Mouse (Mus musculus) right cerebral cortex, postnatal 25 days (tissue): ENCODE measurements around the gene Cd3d.
"Not testable (repeated sequence)": the region's sequence is repeated elsewhere in the genome, so short reads cannot be mapped to it uniquely, and the experiment has no call there.

Experiments used
- DNase-seq: peaks from one replicate; pipeline ENCODE4 v3.0.0; 2022

Cd3d gene

GRCm38 (mm10) chr9:44981676-44982075, at the start of gene Cd3d:
Gene Cd3d (plus strand): TSS chr9:44981786.
- no peak for DNase-seq

DNA sequence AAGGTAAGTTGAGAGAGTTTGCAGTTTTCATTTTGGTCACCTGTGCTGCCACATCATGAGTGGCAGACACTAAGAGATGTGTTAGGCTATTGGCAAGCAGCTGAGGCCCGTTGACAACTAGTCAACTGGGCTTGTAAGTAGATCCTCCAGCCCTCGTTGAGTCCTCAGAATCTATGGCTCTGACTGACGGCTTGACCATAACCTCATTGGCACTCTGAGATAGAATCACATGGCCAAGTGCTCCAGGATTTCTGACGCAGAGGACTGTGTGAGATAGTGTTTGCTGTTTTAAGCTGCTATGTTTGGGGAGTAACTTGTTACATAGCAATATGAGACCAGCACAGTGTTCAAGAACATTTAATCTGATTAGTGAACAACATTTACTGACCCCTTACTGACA, 39.8 kb upstream of the Cd3d start:
- DNase-seq: no peak

- no peak for DNase-seq
These were observed 39.2 kb upstream of the Cd3d start for GRCm38 (mm10) chr9:44942421-44942820.

DNA sequence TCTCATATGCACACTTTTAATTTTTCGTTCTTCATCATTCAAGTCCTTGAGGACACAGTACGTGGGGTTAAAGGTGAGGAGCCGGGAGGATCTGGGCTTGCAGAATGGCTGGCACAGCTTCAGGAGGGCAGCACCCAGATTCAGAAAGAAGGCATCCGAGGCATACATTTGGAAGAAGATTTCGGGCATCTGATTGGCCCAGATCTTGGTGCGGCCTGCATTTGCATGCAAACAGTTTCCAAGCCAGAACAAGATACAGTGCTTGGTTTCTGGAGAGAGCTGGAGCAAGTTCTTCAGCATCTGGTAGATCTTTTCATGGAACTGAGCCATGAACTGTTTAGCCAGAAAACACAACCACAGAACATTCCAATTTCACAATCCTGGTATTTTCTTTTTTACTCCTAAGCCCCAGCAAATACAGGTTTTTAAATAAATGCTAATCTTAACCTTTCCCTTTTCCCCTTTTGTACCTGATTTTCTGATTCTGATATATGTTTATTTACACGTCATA, 35.3 kb upstream of the Cd3d start:
- DNase-seq: no peak

DNA sequence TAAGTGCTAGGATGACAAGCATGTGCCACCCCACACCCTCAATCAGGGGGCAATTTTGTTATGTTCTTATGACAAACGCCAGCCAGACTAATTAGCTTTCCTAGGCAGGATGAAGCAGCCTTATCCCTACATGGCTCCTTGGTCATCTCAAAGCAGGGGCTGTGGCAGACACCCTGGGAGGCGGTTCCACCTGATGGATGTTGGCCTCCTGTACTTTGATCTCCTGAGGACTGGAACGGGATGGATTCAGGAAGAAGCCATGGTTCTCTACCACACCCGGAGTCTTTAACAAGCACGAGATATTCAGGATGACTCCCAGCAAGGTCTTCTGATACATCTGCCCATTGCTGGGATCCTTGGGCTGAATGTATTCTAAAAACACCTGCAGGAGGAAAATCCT, 33.8 kb upstream of the Cd3d start:
- DNase-seq: no peak

DNA sequence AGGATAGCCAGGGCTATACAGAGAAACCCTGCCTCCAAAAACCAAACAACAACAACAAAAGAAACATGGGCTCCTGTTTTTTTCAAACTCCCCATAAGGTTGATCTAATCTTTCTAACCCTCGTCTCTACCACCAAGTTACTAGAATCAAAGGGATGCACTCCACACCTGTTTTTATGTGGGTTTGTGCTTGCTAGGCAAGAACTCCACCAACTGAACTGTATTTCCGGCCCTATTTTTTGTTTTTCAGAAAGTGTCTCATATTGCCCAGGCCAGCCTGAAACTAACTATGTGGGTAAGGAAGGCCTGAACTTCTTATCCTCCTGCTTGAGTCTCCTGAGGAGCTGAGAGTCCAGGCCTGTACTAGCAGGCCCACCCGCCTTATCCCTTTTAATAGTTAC, 27.2 kb upstream of the Cd3d start:
- no peak for DNase-seq

DNA sequence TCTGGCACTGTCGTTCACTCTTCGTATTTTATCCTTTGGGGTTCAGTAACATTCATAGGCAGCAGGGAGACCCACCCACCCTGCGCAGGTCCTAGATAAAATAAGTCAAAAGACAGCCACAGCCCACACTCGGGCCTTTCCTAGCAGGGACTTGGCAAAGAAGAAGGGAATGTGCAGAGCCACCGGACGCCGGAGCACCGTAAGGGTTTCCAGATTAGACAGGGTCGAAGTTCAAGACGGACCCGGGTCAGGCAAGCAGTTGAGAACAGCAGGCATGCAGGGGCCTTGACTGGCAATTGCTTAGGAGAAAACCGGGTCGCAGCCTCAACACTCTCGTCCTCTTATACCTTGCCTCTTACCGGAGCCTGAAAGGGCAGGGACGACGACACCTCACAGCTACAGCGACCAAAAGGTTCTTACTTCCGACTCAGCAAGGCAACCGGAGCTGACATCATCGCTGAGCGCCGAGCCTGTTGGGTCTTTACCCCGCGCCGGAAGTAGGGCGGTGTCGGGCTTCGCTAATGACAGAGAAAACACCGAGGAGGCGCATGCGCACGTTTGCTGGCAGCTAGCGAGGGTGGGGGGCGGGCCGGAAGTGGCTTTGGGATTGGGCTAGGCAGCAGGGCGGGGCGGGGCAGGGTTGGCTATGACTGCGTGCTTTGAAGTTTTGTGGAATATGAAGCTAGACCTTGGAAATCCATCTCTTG, 16.3 kb upstream of the Cd3d start, which contains the start of gene Ube4a:
Ube4a (minus strand) TSS at position 475 of the 707 bp plus-strand sequence.
- peak; percentile 99 for DNase-seq

GRCm38 (mm10) chr9:44965833-44966466, 15.6 kb upstream of the Cd3d start:
- DNase-seq: no peak

GRCm38 (mm10) chr9:44966815-44967242, 14.8 kb upstream of the Cd3d start:
- peak; percentile 39 for DNase-seq

DNA sequence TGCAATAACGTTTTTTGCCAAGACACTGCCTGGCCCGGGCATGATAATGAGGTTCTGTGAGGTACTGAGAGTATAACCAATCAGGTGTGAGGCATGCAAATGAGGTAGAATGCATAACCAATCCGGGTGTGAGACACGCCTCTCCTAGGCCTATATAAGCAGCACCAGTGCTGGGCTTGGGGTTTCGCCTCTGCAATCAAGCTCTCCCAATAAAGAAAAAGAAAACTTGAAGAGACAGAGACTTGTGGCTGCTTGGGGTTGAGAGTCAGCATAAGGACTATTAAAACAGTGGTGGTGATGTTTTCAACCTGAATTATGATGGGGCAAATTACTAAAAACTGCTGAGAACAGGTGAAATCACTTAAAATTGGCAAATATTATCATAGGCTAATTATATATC, 13.8 kb upstream of the Cd3d start:
- DNase-seq: not testable (repeated sequence)

DNA sequence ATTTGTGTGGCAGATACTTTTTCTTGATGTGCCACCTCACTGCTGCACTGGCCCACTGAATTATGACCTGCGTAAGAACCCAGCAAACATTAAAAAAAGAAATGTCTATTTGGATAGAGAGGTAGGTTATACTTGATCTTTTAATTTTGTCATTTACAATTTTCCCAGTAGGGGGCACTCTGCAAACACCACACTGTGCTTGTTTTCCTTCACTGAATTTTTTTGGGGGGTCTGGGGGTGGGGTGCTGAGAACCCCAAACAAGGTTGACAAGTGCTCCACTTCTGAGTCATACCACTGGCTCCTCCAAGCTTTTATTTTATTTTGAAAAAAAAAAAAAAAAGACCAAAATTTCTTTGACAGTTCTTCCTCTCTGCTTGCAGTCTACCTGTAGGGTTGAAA, 12.1 kb upstream of the Cd3d start:
- no peak for DNase-seq

GRCm38 (mm10) chr9:44977813-44978212, 3.8 kb upstream of the Cd3d start:
- DNase-seq: no peak

DNA sequence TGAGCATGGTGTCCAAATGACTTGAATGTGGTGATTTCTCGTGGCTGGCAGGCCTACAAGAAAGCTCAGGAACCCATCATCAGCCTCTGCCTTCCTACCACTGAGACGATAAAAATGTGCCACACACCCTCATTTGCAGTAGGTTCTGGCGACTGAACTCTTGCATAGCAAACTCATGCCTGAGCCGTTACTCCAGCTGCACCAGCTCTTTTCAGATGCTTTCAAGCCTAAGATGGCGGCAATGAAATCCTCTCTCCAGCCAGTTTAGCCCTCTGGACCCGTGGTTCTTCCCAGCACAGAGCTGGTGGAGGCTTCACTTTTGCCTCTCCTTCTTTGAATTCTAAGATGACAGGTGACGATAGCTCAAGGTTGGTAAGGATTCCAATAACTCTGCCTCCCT, 1.8 kb upstream of the Cd3d start:
- DNase-seq: no peak

DNA sequence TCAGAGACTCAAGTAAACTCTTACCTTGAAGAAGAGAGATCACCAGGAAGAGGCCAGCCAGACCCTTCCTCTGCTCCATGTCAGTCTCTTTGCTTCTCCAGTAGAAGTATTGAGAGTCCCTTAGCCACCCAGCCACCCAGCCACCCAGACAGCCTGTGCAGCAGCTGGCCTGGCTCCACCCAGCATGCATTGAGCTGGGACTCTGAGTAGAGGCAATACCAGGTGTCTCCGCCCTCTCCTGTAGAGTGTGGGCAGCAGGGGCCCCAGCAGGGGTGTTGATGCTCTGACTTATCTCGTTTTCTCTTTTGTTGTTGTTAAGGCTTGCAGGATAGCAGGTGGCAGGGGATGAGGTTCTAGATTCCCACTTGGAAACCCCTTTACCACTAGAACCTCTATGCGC, 1.3 kb upstream of the Cd3d start, which contains the start of gene Cd3g:
Cd3g (minus strand) TSS at position 190 of the 400 bp plus-strand sequence.
- DNase-seq: no peak

GRCm38 (mm10) chr9:44981104-44981503, 482 bp upstream of the Cd3d start:
- no peak for DNase-seq

DNA sequence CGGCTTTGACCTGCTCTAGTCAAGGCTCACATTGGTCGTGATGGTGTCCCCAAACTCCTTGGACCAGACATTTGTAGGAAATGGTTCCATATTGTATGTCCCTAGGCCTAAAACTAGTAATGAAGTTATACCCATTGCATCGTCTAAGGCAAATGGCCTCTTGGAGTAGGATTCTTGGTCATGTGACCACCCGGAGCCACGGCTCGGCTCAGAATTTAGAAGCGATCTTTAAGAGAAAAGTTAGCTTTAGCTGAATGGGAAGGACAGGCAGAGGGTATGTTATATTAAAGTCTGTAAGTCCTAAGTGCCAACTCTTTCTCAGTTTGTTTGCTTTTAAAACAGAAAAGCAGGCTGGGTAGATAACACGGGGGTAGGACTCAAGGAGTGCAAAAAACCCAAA, 495 bp downstream of the Cd3d start:
- DNase-seq: no peak

DNA sequence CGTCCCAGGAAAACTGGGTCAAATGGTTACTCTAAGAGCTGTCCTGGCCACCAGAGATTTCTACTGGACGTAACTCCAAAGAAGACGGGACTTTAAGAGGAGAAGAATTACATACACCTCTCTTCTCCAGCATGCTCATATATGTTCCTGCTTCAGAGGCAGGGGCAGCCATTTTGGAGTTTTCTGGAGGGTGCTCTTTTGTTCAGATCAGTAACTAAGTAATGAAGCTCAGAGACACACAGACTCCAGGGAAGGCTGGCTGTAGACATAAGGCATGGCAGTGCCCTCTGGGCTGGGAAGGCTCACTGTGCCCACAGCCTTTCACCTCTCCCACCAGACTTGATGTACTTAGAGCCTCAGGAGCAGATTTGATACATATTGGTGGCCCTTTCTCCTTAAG, 945 bp downstream of the Cd3d start:
- DNase-seq: no peak

GRCm38 (mm10) chr9:44983001-44983400, 1.4 kb downstream of the Cd3d start:
- DNase-seq: no peak

GRCm38 (mm10) chr9:44985721-44986161, 4.2 kb downstream of the Cd3d start:
- DNase-seq: no peak

DNA sequence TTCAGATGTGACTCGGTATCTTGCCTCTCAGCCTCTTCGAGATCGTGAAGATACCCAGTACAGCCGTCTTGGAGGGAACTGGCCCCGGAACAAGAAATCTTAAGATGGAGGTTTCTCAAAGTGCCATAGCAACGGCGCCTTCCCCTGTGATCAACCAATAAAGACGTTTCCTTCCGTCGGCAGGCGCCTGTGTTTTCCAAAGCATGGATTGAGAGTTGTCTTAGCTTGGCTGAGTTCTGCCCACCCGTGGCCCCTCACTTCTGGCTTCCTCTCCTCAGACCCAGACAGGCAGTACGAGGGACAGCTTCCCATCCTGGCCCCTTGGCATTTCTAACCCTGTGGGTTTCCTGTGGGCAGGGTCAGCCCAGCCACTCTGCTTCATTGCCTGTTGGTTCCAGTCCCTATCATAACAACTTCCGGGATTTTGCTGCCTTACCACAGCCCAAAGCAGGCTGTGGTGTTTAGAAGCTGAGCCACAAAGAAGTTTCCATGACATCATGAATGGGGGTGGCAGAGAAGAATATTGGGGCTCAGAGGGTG, 4.7 kb downstream of the Cd3d start:
- no peak for DNase-seq

GRCm38 (mm10) chr9:44986976-44987375, 5.4 kb downstream of the Cd3d start:
- no peak for DNase-seq

DNA sequence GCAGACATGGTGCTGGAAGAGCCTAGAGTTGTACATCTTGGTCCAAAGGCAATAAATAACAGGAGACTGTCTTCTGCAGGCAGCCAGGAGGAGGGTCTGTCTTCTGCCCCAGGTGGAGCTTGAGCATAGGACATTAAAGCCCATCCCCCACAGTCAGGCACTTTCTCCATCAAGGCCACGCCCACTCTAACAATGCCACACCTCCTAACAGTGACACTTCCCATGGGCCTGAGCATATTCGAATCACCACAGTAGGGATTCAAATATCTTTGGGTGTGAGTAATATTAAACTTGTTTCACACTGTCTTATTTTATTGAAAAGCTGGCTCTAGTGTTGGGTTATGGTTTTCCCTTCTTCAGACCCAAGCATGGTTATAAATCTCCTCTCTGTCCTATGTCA, 10.2 kb downstream of the Cd3d start:
- DNase-seq: no peak

- no peak for DNase-seq
These were observed 10.7 kb downstream of the Cd3d start for GRCm38 (mm10) chr9:44992271-44992670.

- no peak for DNase-seq
These were observed 11.7 kb downstream of the Cd3d start for GRCm38 (mm10) chr9:44993268-44993667.
